Mouse (Mus musculus) B cell, adult (primary cell): Measurements from ENCODE around the gene 3425401B19Rik. TPM values are rescaled to one million over a fixed set of nuclear protein-coding genes. Genes with fewer than 3 reads are reported as not detected.

ENCODE experiments used
- total RNA-seq: library from RNA; stranded (reverse); gene quantifications from 4 replicates; pipeline ENCODE4 v1.2.4, GENCODE M21; 2023; ENCODE audit not compliant: inconsistent age

The 3425401B19Rik gene
- 0.32 to 0.72 TPM (median 0.62 TPM) in 4 replicates for total RNA-seq

DNA sequence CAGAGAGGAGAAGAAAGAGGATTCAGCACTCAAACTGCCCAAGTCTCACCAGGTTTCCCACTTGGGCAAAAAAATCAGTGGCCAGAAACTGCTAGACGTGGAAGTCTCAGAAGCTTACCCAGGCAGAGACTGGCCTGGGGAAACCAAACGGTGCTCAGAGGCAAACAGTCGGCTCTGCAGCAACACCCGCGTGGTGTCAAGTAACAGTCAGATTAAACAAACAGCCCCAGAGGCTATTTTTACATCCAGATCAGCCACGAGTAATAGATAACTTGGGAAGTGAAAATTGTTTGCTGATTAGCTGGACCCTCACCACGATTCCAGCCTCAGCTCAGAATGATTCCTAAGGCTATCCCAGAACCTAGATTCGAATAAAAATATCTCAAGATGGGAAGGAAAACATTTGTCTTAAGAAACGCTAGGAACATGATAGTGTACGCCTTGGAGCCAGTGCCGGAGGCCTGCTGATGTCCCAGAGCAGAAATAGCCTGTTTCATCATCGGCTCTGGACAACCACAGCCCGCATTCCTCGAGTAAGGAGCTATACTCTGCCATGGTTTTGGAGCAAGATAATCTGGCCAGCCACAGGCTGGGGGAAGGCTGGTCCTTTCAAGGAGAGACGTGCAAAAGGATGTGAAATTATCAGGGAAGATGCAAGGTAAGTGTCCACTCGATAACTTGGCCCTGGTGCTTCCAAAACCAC is at the start of gene 3425401B19Rik:
Gene 3425401B19Rik, minus strand, starts transcription at position 170 of the 703 bp plus-strand sequence.

Other genes with a start within 250 kb of the 3425401B19Rik start
- gene Slc18a3, start 220.4 kb downstream of the 3425401B19Rik start, total RNA-seq: not detected in 4 replicates
- gene Chat, start 219.3 kb downstream of the 3425401B19Rik start, total RNA-seq: not detected in 4 replicates
- gene Ercc6, start 171.8 kb downstream of the 3425401B19Rik start, total RNA-seq: 47.7 to 58.3 TPM (median 54.8 TPM) in 4 replicates
- not detected in 4 replicates for gene Prrxl1, start 85.9 kb downstream of the 3425401B19Rik start, total RNA-seq
- gene Tmem273, start 100.7 kb upstream of the 3425401B19Rik start, total RNA-seq: 0.57 TPM in 1 of 4 replicates, not detected in the others
- gene Fam170b, start 148.7 kb upstream of the 3425401B19Rik start, total RNA-seq: not detected in 4 replicates
- 0.22 to 0.42 TPM (median 0.30 TPM) in 3 of 4 replicates, not detected in the other for gene Vstm4, start 171.5 kb upstream of the 3425401B19Rik start, total RNA-seq